Mouse (Mus musculus): ENCODE data around the gene Zfp422. TPM values are rescaled to one million over a fixed set of nuclear protein-coding genes. Genes with fewer than 3 reads are reported as not detected.
A peak's percentile ranks its signal among the peaks of the same experiment; 100 is the strongest.
"Not testable (repeated sequence)": the region's sequence is repeated elsewhere in the genome, so short reads cannot be mapped to it uniquely, and the experiment has no call there.

Zfp422 gene
- polyA plus RNA-seq, 1 experiment from 2014 or later = 302 TPM

GRCm38 (mm10) chr6:116628095-116628494 lies 704 bp downstream of the Zfp422 start:
- H3K27ac ChIP-seq (ENCODE audit: low read depth, low read length) = peak overlapping the region; percentile 92
- H3K9me3 ChIP-seq (ENCODE audit: control insufficient read depth, low read length) = no peaks in the 10 kb centered on the region
- peak overlapping the region; percentile 88 for H3K4me3 ChIP-seq (ENCODE audit: low read depth, low read length)
- DNase-seq (ENCODE audit: low spot score) (no peak), ATAC-seq (ENCODE audit: insufficient read depth, low FRiP score, low TSS enrichment) (no peak)
- peak overlapping the region; percentile 99 for H3K9ac ChIP-seq (ENCODE audit: low read length)
- H3K27me3 ChIP-seq (ENCODE audit: control insufficient read depth, insufficient read depth, low read length) = no peaks in the 10 kb centered on the region
- 28% methylated on average over 9 of the region's 9 CpGs for WGBS
- H3K36me3 ChIP-seq (ENCODE audit: control insufficient read depth, insufficient read depth, low read length) = peaks cover 4% of the 10 kb centered on the region; the same call in 1 of the 2 replicates
- H3K4me1 ChIP-seq (ENCODE audit: control insufficient read depth, insufficient read depth, low read length) = 0 out of 2 replicates have a peak, but pooled peaks cover 2% of the 10 kb centered on the region
- peak overlapping the region; percentile 75 for H3K4me2 ChIP-seq (ENCODE audit: low read depth)

- not testable (repeated sequence) for H3K9me3 ChIP-seq (ENCODE audit: control insufficient read depth, low read length); H3K4me1 ChIP-seq (ENCODE audit: control insufficient read depth, insufficient read depth, low read length); H3K4me3 ChIP-seq (ENCODE audit: low read depth, low read length); DNase-seq (ENCODE audit: low spot score); H3K36me3 ChIP-seq (ENCODE audit: control insufficient read depth, insufficient read depth, low read length); H3K27ac ChIP-seq (ENCODE audit: low read depth, low read length); ATAC-seq (ENCODE audit: insufficient read depth, low FRiP score, low TSS enrichment); H3K27me3 ChIP-seq (ENCODE audit: control insufficient read depth, insufficient read depth, low read length); H3K9ac ChIP-seq (ENCODE audit: low read length); H3K4me2 ChIP-seq (ENCODE audit: low read depth)
- 98% methylated on average over 9 of the region's 9 CpGs for WGBS
Observed at GRCm38 (mm10) chr6:116626417-116626816, 2.4 kb downstream of the Zfp422 start.

- Histone ChIP-seq H3K27me3 (ENCODE audit: control insufficient read depth, insufficient read depth, low read length) (no peaks in the 10 kb centered on the region), H3K4me2 (ENCODE audit: low read depth) (no peak overlapping the region), H3K27ac (ENCODE audit: low read depth, low read length) (no peak overlapping the region), H3K9me3 (ENCODE audit: control insufficient read depth, low read length) (no peaks in the 10 kb centered on the region), H3K36me3 (ENCODE audit: control insufficient read depth, insufficient read depth, low read length) (peaks cover 4% of the 10 kb centered on the region; the same call in 1 of the 2 replicates), H3K4me3 (ENCODE audit: low read depth, low read length) (no peak overlapping the region), H3K9ac (ENCODE audit: low read length) (no peak overlapping the region), H3K4me1 (ENCODE audit: control insufficient read depth, insufficient read depth, low read length) (no peaks in the 10 kb centered on the region)
- ATAC-seq (ENCODE audit: insufficient read depth, low FRiP score, low TSS enrichment) (no peak), DNase-seq (ENCODE audit: low spot score) (no peak)
- whole genome bisulfite sequencing = 78% methylated on average over 8 of the region's 8 CpGs
Observed at GRCm38 (mm10) chr6:116621318-116622023, 7.3 kb downstream of the Zfp422 start.

GRCm38 (mm10) chr6:116618073-116618472 lies 10.7 kb downstream of the Zfp422 start:
- H3K9me3 ChIP-seq (ENCODE audit: control insufficient read depth, low read length) = no peaks in the 10 kb centered on the region
- no peak overlapping the region for H3K4me3 ChIP-seq (ENCODE audit: low read depth, low read length)
- no peak for DNase-seq (ENCODE audit: low spot score)
- H3K27ac ChIP-seq (ENCODE audit: low read depth, low read length) = no peak overlapping the region
- no peaks in the 10 kb centered on the region for H3K4me1 ChIP-seq (ENCODE audit: control insufficient read depth, insufficient read depth, low read length)
- ATAC-seq (ENCODE audit: insufficient read depth, low FRiP score, low TSS enrichment) = no peak
- no peak overlapping the region for H3K4me2 ChIP-seq (ENCODE audit: low read depth)
- H3K9ac ChIP-seq (ENCODE audit: low read length) = no peak overlapping the region
- no peaks in the 10 kb centered on the region for H3K27me3 ChIP-seq (ENCODE audit: control insufficient read depth, insufficient read depth, low read length)
- no peaks in the 10 kb centered on the region for H3K36me3 ChIP-seq (ENCODE audit: control insufficient read depth, insufficient read depth, low read length)

GRCm38 (mm10) chr6:116615719-116616118 lies 13.1 kb downstream of the Zfp422 start:
- 90% methylated on average over 2 of the region's 2 CpGs for WGBS
- Histone ChIP-seq H3K27me3 (ENCODE audit: control insufficient read depth, insufficient read depth, low read length) (no peaks in the 10 kb centered on the region), H3K4me2 (ENCODE audit: low read depth) (no peak overlapping the region), H3K9me3 (ENCODE audit: control insufficient read depth, low read length) (no peaks in the 10 kb centered on the region), H3K27ac (ENCODE audit: low read depth, low read length) (no peak overlapping the region), H3K4me1 (ENCODE audit: control insufficient read depth, insufficient read depth, low read length) (no peaks in the 10 kb centered on the region), H3K36me3 (ENCODE audit: control insufficient read depth, insufficient read depth, low read length) (no peaks in the 10 kb centered on the region), H3K4me3 (ENCODE audit: low read depth, low read length) (no peak overlapping the region), H3K9ac (ENCODE audit: low read length) (no peak overlapping the region)
- no peak for ATAC-seq (ENCODE audit: insufficient read depth, low FRiP score, low TSS enrichment)
- DNase-seq (ENCODE audit: low spot score) = no peak

- DNase-seq (ENCODE audit: low spot score) (no peak), ATAC-seq (ENCODE audit: insufficient read depth, low FRiP score, low TSS enrichment) (no peak)
- Histone ChIP-seq H3K9me3 (ENCODE audit: control insufficient read depth, low read length) (no peaks in the 10 kb centered on the region), H3K4me1 (ENCODE audit: control insufficient read depth, insufficient read depth, low read length) (no peaks in the 10 kb centered on the region), H3K9ac (ENCODE audit: low read length) (no peak overlapping the region), H3K4me2 (ENCODE audit: low read depth) (no peak overlapping the region), H3K4me3 (ENCODE audit: low read depth, low read length) (no peak overlapping the region), H3K36me3 (ENCODE audit: control insufficient read depth, insufficient read depth, low read length) (no peaks in the 10 kb centered on the region), H3K27ac (ENCODE audit: low read depth, low read length) (no peak overlapping the region), H3K27me3 (ENCODE audit: control insufficient read depth, insufficient read depth, low read length) (no peaks in the 10 kb centered on the region)
- WGBS = 37% methylated on average over 4 of the region's 4 CpGs
Observed at GRCm38 (mm10) chr6:116607230-116607629, 21.6 kb downstream of the Zfp422 start.

GRCm38 (mm10) chr6:116600969-116601368 lies 27.8 kb downstream of the Zfp422 start:
- H3K27me3 ChIP-seq (ENCODE audit: control insufficient read depth, insufficient read depth, low read length); H3K36me3 ChIP-seq (ENCODE audit: control insufficient read depth, insufficient read depth, low read length); H3K27ac ChIP-seq (ENCODE audit: low read depth, low read length); H3K4me2 ChIP-seq (ENCODE audit: low read depth); DNase-seq (ENCODE audit: low spot score); H3K9me3 ChIP-seq (ENCODE audit: control insufficient read depth, low read length); H3K9ac ChIP-seq (ENCODE audit: low read length); H3K4me1 ChIP-seq (ENCODE audit: control insufficient read depth, insufficient read depth, low read length); H3K4me3 ChIP-seq (ENCODE audit: low read depth, low read length); ATAC-seq (ENCODE audit: insufficient read depth, low FRiP score, low TSS enrichment): not testable (repeated sequence)

GRCm38 (mm10) chr6:116584095-116584494 lies 44.7 kb downstream of the Zfp422 start, which contains the start of gene Olfr215:
Gene Olfr215 (minus strand): TSS chr6:116584195.
- H3K9me3 ChIP-seq (ENCODE audit: control insufficient read depth, low read length) = no peaks in the 10 kb centered on the region
- H3K4me2 ChIP-seq (ENCODE audit: low read depth) = no peak within 1 kb of the TSS
- no peak within 1 kb of the TSS for H3K4me3 ChIP-seq (ENCODE audit: low read depth, low read length)
- ATAC-seq (ENCODE audit: insufficient read depth, low FRiP score, low TSS enrichment) (no peak), DNase-seq (ENCODE audit: low spot score) (no peak)
- H3K27me3 ChIP-seq (ENCODE audit: control insufficient read depth, insufficient read depth, low read length) = no peaks in the 10 kb centered on the region
- H3K9ac ChIP-seq (ENCODE audit: low read length) = no peak within 1 kb of the TSS
- H3K27ac ChIP-seq (ENCODE audit: low read depth, low read length) = no peak within 1 kb of the TSS
- whole genome bisulfite sequencing = 81% methylated on average over 4 of the region's 4 CpGs
- no peaks in the 10 kb centered on the region for H3K4me1 ChIP-seq (ENCODE audit: control insufficient read depth, insufficient read depth, low read length)
- no peaks in the 10 kb centered on the region for H3K36me3 ChIP-seq (ENCODE audit: control insufficient read depth, insufficient read depth, low read length)
